Mouse (Mus musculus): ENCODE measurements around the gene Ctla4. TPM values are rescaled to one million over a fixed set of nuclear protein-coding genes. Genes with fewer than 3 reads are reported as not detected.
A peak's percentile ranks its signal among the peaks of the same experiment; 100 is the strongest.

Gene Ctla4
- total RNA-seq, 1 experiment = not detected

GRCm38 (mm10) chr1:60852770-60853147, 34.0 kb upstream of the Ctla4 start:
- Histone ChIP-seq H3K9ac (ENCODE audit: insufficient read depth, low read depth, low read length, poor library complexity, severe bottlenecking) (peak overlapping the region; percentile 51), H3K27ac (ENCODE audit: insufficient read depth, low read depth, low read length, poor library complexity, severe bottlenecking) (peak overlapping the region; percentile 99), H3K36me3 (ENCODE audit: control insufficient read depth, insufficient read depth, low read length, poor library complexity, severe bottlenecking) (no peaks in the 10 kb centered on the region), H3K4me1 (ENCODE audit: control insufficient read depth in 2 of 2, insufficient read depth in 2 of 2, low read length in 2 of 2, poor library complexity in 1 of 2) (peaks cover 20 to 25% of the 10 kb centered on the region in 2 experiments), H3K4me3 (ENCODE audit: insufficient read depth in 1 of 2, low read depth in 1 of 2, low read length in 2 of 2, poor library complexity in 1 of 2, severe bottlenecking in 1 of 2) (peak overlapping the region; percentile 20 to 21; a peak in 3 of 4 replicates), H3K9me3 (ENCODE audit: control insufficient read depth, insufficient read depth, low read depth, low read length) (no peaks in the 10 kb centered on the region)
- no peak for DNase-seq (ENCODE audit: low read depth, low spot score)
- in situ Hi-C loops (cut with MboI; ENCODE audit: low sequenced_read_pairs in 2 of 2, unreplicated experiment in 2 of 2) = loop anchor here (10.0 to 25.0 kb wide), 3 partner anchors 288 to 415 kb away; partner anchors contain the start of gene Raph1 (in 1 of the 2)
- TF ChIP-seq CHD2 (IDR thresholded peaks at IDR 0.05; ENCODE audit: low read depth, low read length) (no peak), HCFC1 (IDR thresholded peaks at IDR 0.05; ENCODE audit: borderline replicate concordance, insufficient read depth, low read length) (no peak), MAFK (IDR thresholded peaks at IDR 0.05; ENCODE audit: insufficient read depth, low read depth, low read length) (no peak), ZC3H11A (IDR thresholded peaks at IDR 0.05; ENCODE audit: borderline replicate concordance, low read depth, low read length) (no peak), ZNF384 (IDR thresholded peaks at IDR 0.05; ENCODE audit: low read depth, low read length) (no peak)

GRCm38 (mm10) chr1:60853330-60853956, 33.4 kb upstream of the Ctla4 start:
- no peak for DNase-seq (ENCODE audit: low read depth, low spot score)
- Histone ChIP-seq H3K36me3 (ENCODE audit: control insufficient read depth, insufficient read depth, low read length, poor library complexity, severe bottlenecking) (no peaks in the 10 kb centered on the region), H3K9me3 (ENCODE audit: control insufficient read depth, insufficient read depth, low read depth, low read length) (no peaks in the 10 kb centered on the region), H3K27ac (ENCODE audit: insufficient read depth, low read depth, low read length, poor library complexity, severe bottlenecking) (peak overlapping the region; percentile 99), H3K4me3 (ENCODE audit: insufficient read depth in 1 of 2, low read depth in 1 of 2, low read length in 2 of 2, poor library complexity in 1 of 2, severe bottlenecking in 1 of 2) (peak overlapping the region in 1 of 2 experiments; percentile 0; a peak in 1 of 4 replicates), H3K9ac (ENCODE audit: insufficient read depth, low read depth, low read length, poor library complexity, severe bottlenecking) (peak overlapping the region; percentile 39), H3K4me1 (ENCODE audit: control insufficient read depth in 2 of 2, insufficient read depth in 2 of 2, low read length in 2 of 2, poor library complexity in 1 of 2) (peaks cover 26 to 30% of the 10 kb centered on the region in 2 experiments)
- in situ Hi-C loops (cut with MboI; ENCODE audit: low sequenced_read_pairs in 2 of 2, unreplicated experiment in 2 of 2) = loop anchor here (10.0 to 25.0 kb wide), 3 partner anchors 289 to 416 kb away; partner anchors contain the start of gene Raph1 (in 1 of the 2)
- no peak for TF ChIP-seq HCFC1 (IDR thresholded peaks at IDR 0.05; ENCODE audit: borderline replicate concordance, insufficient read depth, low read length)
- 0 out of 2 replicates have a peak, but pooled peaks have one; percentile 53 for TF ChIP-seq ZNF384 (IDR thresholded peaks at IDR 0.05; ENCODE audit: low read depth, low read length)
- no peak for TF ChIP-seq MAFK (IDR thresholded peaks at IDR 0.05; ENCODE audit: insufficient read depth, low read depth, low read length)
- TF ChIP-seq ZC3H11A (IDR thresholded peaks at IDR 0.05; ENCODE audit: borderline replicate concordance, low read depth, low read length) = no peak
- 0 out of 2 replicates have a peak, but pooled peaks have one; percentile 31 for TF ChIP-seq CHD2 (IDR thresholded peaks at IDR 0.05; ENCODE audit: low read depth, low read length)

DNA sequence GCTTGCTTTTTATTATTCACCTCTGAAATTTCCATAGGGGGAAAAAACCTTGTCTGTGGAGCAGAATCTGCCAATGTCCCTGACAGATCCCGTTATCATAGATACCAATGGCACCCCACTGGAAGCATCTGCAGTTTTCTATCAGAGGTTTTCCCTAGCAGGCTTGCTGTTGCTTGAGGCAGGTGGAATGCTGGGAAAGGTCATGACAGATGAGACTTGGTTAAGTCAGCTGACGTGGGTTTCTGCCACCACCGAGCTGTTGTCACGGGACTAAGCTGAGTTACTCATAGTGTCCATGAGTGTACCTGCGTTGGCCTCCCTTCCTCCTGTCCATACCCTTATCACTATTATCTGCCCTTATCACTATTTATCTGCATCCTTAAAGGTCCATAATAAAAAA, 32.8 kb upstream of the Ctla4 start:
- TF ChIP-seq HCFC1 (IDR thresholded peaks at IDR 0.05; ENCODE audit: borderline replicate concordance, insufficient read depth, low read length) (no peak), CHD2 (IDR thresholded peaks at IDR 0.05; ENCODE audit: low read depth, low read length) (no peak), MAFK (IDR thresholded peaks at IDR 0.05; ENCODE audit: insufficient read depth, low read depth, low read length) (no peak), ZNF384 (IDR thresholded peaks at IDR 0.05; ENCODE audit: low read depth, low read length) (no peak), ZC3H11A (IDR thresholded peaks at IDR 0.05; ENCODE audit: borderline replicate concordance, low read depth, low read length) (no peak)

DNA sequence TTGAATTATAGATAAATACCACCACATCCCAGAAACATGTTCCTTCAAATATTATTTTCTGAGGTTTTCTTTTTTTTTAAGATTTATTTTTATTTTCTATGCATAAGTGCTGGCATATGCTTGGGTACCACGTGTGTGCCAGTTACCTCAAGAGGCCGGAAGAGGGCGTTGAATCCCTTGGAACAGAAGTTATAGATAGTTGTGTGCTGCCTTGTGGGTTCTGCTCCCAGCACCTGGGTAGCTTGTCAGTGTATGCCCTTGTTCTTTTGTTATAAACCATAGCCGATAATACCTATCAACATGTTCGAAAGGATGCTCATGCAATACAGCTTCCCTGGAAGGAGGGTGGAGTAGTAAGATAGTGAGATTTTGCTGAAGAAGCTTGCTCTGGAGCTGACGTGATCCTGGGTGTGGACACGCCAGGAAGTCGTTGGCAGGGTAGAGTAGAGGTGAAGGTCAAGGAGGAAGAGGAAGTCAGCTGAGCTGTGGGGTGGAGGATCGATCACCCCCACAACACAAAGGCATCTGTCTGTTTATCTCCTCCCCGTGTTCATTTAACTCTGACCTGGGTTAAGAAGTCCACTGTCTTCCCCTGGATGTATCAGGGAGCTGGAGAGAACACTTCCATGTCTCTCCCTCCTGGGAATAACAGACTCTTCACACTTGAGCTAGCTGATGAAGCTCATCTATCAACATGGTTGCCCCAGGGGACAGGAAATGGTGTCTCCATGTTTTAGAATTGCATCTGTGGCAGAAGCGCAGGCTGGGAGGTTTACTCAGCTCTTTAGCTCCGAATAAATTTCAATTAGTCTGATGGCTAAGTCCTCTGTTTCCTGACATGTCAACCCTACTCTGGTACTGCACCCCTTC, 29.2 kb upstream of the Ctla4 start:
- H3K9me3 ChIP-seq (ENCODE audit: control insufficient read depth, insufficient read depth, low read depth, low read length) = no peaks in the 10 kb centered on the region
- H3K9ac ChIP-seq (ENCODE audit: insufficient read depth, low read depth, low read length, poor library complexity, severe bottlenecking) = no peak overlapping the region
- peaks cover 13 to 31% of the 10 kb centered on the region in 2 experiments for H3K4me1 ChIP-seq (ENCODE audit: control insufficient read depth in 2 of 2, insufficient read depth in 2 of 2, low read length in 2 of 2, poor library complexity in 1 of 2)
- H3K27ac ChIP-seq (ENCODE audit: insufficient read depth, low read depth, low read length, poor library complexity, severe bottlenecking) = no peak overlapping the region; the same call in 1 of the 2 replicates
- no peak for TF ChIP-seq HCFC1 (IDR thresholded peaks at IDR 0.05; ENCODE audit: borderline replicate concordance, insufficient read depth, low read length)
- no peak for TF ChIP-seq ZNF384 (IDR thresholded peaks at IDR 0.05; ENCODE audit: low read depth, low read length)
- no peak for TF ChIP-seq MAFK (IDR thresholded peaks at IDR 0.05; ENCODE audit: insufficient read depth, low read depth, low read length)
- TF ChIP-seq CHD2 (IDR thresholded peaks at IDR 0.05; ENCODE audit: low read depth, low read length) = no peak
- no peak for TF ChIP-seq ZC3H11A (IDR thresholded peaks at IDR 0.05; ENCODE audit: borderline replicate concordance, low read depth, low read length)
- no peak overlapping the region for H3K4me3 ChIP-seq (ENCODE audit: insufficient read depth in 1 of 2, low read depth in 1 of 2, low read length in 2 of 2, poor library complexity in 1 of 2, severe bottlenecking in 1 of 2)
- DNase-seq (ENCODE audit: low read depth, low spot score) = no peak
- in situ Hi-C loops (cut with MboI; ENCODE audit: low sequenced_read_pairs in 2 of 2, unreplicated experiment in 2 of 2) = loop anchor here (10.0 to 25.0 kb wide), 3 partner anchors 293 to 420 kb away; partner anchors contain the start of gene Raph1 (in 1 of the 2)
- H3K36me3 ChIP-seq (ENCODE audit: control insufficient read depth, insufficient read depth, low read length, poor library complexity, severe bottlenecking) = no peaks in the 10 kb centered on the region

More for the DNA sequence above, 32.8 kb upstream of the Ctla4 start:
- H3K9me3 ChIP-seq (ENCODE audit: control insufficient read depth, insufficient read depth, low read depth, low read length) = no peaks in the 10 kb centered on the region
- H3K36me3 ChIP-seq (ENCODE audit: control insufficient read depth, insufficient read depth, low read length, poor library complexity, severe bottlenecking) = no peaks in the 10 kb centered on the region
- no peak overlapping the region for H3K9ac ChIP-seq (ENCODE audit: insufficient read depth, low read depth, low read length, poor library complexity, severe bottlenecking)
- DNase-seq (ENCODE audit: low read depth, low spot score) = no peak
- in situ Hi-C loops (cut with MboI; ENCODE audit: low sequenced_read_pairs in 2 of 2, unreplicated experiment in 2 of 2) = loop anchor here (10.0 to 25.0 kb wide), 3 partner anchors 289 to 417 kb away; partner anchors contain the start of gene Raph1 (in 1 of the 2)
- peak overlapping the region in 1 of 2 experiments; percentile 0; a peak in 1 of 4 replicates for H3K4me3 ChIP-seq (ENCODE audit: insufficient read depth in 1 of 2, low read depth in 1 of 2, low read length in 2 of 2, poor library complexity in 1 of 2, severe bottlenecking in 1 of 2)
- peak overlapping the region; percentile 70; the same call in 1 of the 2 replicates for H3K27ac ChIP-seq (ENCODE audit: insufficient read depth, low read depth, low read length, poor library complexity, severe bottlenecking)
- H3K4me1 ChIP-seq (ENCODE audit: control insufficient read depth in 2 of 2, insufficient read depth in 2 of 2, low read length in 2 of 2, poor library complexity in 1 of 2) = peaks cover 26 to 30% of the 10 kb centered on the region in 2 experiments

All from ES-E14 (cell line).